In the genomic region with DNA sequence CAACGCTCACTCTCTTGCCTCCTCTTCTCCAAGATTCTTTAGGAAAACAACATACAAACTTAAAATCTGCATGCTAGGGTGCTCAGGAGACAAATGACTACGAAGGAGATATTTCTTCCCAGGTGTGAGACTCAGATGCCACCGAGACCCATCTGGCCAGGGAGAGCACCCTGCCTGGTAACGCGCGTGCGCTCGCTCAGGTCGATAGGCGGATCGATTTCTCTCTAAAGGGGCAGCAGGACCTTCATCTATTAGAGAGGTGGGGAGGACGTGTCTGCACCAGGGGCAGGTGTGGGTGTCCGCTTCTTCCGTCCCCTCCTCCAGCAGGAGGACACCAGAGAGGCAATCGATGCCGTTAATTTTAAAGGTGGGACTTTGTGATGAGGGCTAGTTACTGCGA, we compare ENCODE assay signal across 13 mouse cellular contexts. TPM values are rescaled to one million over a fixed set of nuclear protein-coding genes. Genes with fewer than 3 reads are reported as not detected.
DNase-seq lines count a peak whose midpoint lies in the region; ATAC-seq and TF ChIP-seq lines count a peak whose summit lies in the region.
"Had no signal": no experiment of that assay in that cellular context is flagged by ENCODE, and none has a peak within 500 bp of the region (broad histone marks: within the 10 kb centered on the region; RNA-seq: fewer than 3 reads in every experiment).

No protein-coding gene starts in this region.

- WGBS in forebrain, embryonic 11.5 days = 2% methylated on average over 17 of the region's 17 CpGs
- 3% methylated on average over 17 of the region's 17 CpGs for WGBS in forebrain, postnatal 0 days
- WGBS in kidney, postnatal 0 days = 2% methylated on average over 17 of the region's 17 CpGs
- 1% methylated on average over 17 of the region's 17 CpGs for WGBS in limb, embryonic 13.5 days

- ATAC-seq in forebrain, embryonic 11.5 days (replicated peaks; ENCODE audit: low FRiP score) = no peak
- ATAC-seq in forebrain, postnatal 0 days = no peak
- no peak for ATAC-seq in kidney, postnatal 0 days (replicated peaks; ENCODE audit: low FRiP score, low read depth)
- no peak for ATAC-seq in limb, embryonic 13.5 days (ENCODE audit: low FRiP score, low read depth)
- ATAC-seq in cerebellum, adult (ENCODE audit: insufficient number of reproducible peaks, low FRiP score, low TSS enrichment) = no peak
- ATAC-seq: liver, postnatal 0 days had no signal

- no peaks in the 10 kb centered on the region for H3K36me3 ChIP-seq in forebrain, embryonic 11.5 days (ENCODE audit: control insufficient read depth, insufficient read depth, low read length)
- H3K36me3 ChIP-seq in forebrain, postnatal 0 days (ENCODE audit: insufficient read depth) = no peaks in the 10 kb centered on the region
- no peaks in the 10 kb centered on the region for H3K36me3 ChIP-seq in kidney, postnatal 0 days (ENCODE audit: insufficient read depth, low read length)
- no peaks in the 10 kb centered on the region for H3K36me3 ChIP-seq in limb, embryonic 13.5 days

- H3K27me3 ChIP-seq in forebrain, embryonic 11.5 days (ENCODE audit: control insufficient read depth, insufficient read depth, low read length) = peaks cover 70% of the 10 kb centered on the region
- peaks cover 65% of the 10 kb centered on the region for H3K27me3 ChIP-seq in forebrain, postnatal 0 days (ENCODE audit: insufficient read depth, low read length)
- H3K27me3 ChIP-seq in kidney, postnatal 0 days (ENCODE audit: insufficient read depth, low read length) = peaks cover 55% of the 10 kb centered on the region
- H3K27me3 ChIP-seq in limb, embryonic 13.5 days = peaks cover 96% of the 10 kb centered on the region

- no peaks in the 10 kb centered on the region for H3K9me3 ChIP-seq in forebrain, embryonic 11.5 days (ENCODE audit: control insufficient read depth, low read length)
- H3K9me3 ChIP-seq in forebrain, postnatal 0 days (ENCODE audit: low read length) = no peaks in the 10 kb centered on the region
- H3K9me3 ChIP-seq in kidney, postnatal 0 days (replicated peaks; ENCODE audit: low read length) = no peaks in the 10 kb centered on the region
- no peaks in the 10 kb centered on the region for H3K9me3 ChIP-seq in limb, embryonic 13.5 days

- H3K4me2 ChIP-seq in forebrain, embryonic 11.5 days (ENCODE audit: low read depth, low read length, severe bottlenecking) = peak overlapping the region; percentile 37
- no peak overlapping the region for H3K4me2 ChIP-seq in forebrain, postnatal 0 days (ENCODE audit: low read depth)
- H3K4me2 ChIP-seq in kidney, postnatal 0 days (ENCODE audit: low read length) = peak overlapping the region; percentile 23
- peak overlapping the region; percentile 49 for H3K4me2 ChIP-seq in limb, embryonic 13.5 days (replicated peaks)

- H3K27ac ChIP-seq in forebrain, embryonic 11.5 days (ENCODE audit: low read depth, low read length) = no peak overlapping the region
- no peak overlapping the region for H3K27ac ChIP-seq in forebrain, postnatal 0 days (ENCODE audit: low read depth, low read length)
- no peak overlapping the region for H3K27ac ChIP-seq in kidney, postnatal 0 days
- no peak overlapping the region for H3K27ac ChIP-seq in limb, embryonic 13.5 days
- H3K27ac ChIP-seq: left cerebral cortex, adult 2 months; stomach, postnatal 0 days had no signal

- no peak overlapping the region for H3K4me3 ChIP-seq in forebrain, embryonic 11.5 days (ENCODE audit: low read depth, low read length)
- no peak overlapping the region for H3K4me3 ChIP-seq in forebrain, postnatal 0 days (ENCODE audit: low read depth, low read length)
- peak overlapping the region; percentile 9; the same call in 1 of the 2 replicates for H3K4me3 ChIP-seq in kidney, postnatal 0 days (replicated peaks; ENCODE audit: low read depth, low read length)
- H3K4me3 ChIP-seq in limb, embryonic 13.5 days = no peak overlapping the region
- H3K4me3 ChIP-seq: left cerebral cortex, adult 2 months had no signal

- no peak overlapping the region for H3K9ac ChIP-seq in forebrain, embryonic 11.5 days (ENCODE audit: low read length)
- H3K9ac ChIP-seq in forebrain, postnatal 0 days = no peak overlapping the region
- no peak overlapping the region for H3K9ac ChIP-seq in kidney, postnatal 0 days (ENCODE audit: low read depth, low read length)
- no peak overlapping the region for H3K9ac ChIP-seq in limb, embryonic 13.5 days
- H3K9ac ChIP-seq: liver, postnatal 0 days had no signal

- H3K4me1 ChIP-seq in forebrain, embryonic 11.5 days (replicated peaks; ENCODE audit: control insufficient read depth, insufficient read depth, low read length) = peaks cover 5% of the 10 kb centered on the region; the same call in 1 of the 2 replicates
- no peaks in the 10 kb centered on the region for H3K4me1 ChIP-seq in forebrain, postnatal 0 days (ENCODE audit: insufficient read depth)
- H3K4me1 ChIP-seq in kidney, postnatal 0 days (replicated peaks; ENCODE audit: insufficient read depth, low read length) = peaks cover 3% of the 10 kb centered on the region; the same call in 1 of the 2 replicates
- peaks cover 11% of the 10 kb centered on the region for H3K4me1 ChIP-seq in limb, embryonic 13.5 days

- no peak for TF ChIP-seq CTCF in forebrain, postnatal 0 days (IDR thresholded peaks at IDR 0.05; ENCODE audit: low read depth)
- TF ChIP-seq CTCF in kidney, postnatal 0 days (IDR thresholded peaks at IDR 0.05; ENCODE audit: low read depth) = no peak

- no peak for DNase-seq in forebrain, embryonic 11.5 days (ENCODE audit: low spot score)
- DNase-seq in forebrain, postnatal 0 days = no peak
- DNase-seq in kidney, postnatal 0 days (ENCODE audit: low spot score) = no peak
- DNase-seq in kidney, postnatal 14 days = no peak
- DNase-seq in B cell, adult 2 months = no peak
- no peak for DNase-seq in cerebellum, adult 8-10 months
- DNase-seq: kidney, adult 9 months; liver, postnatal 0 days had no signal

RNA-seq across cellular contexts. Expression of a gene that starts 7.7 kb away (rescaled TPM):
- not detected in 2 replicates for polyA plus RNA-seq in forebrain, embryonic 11.5 days (2014; fragmentation: Nextera tagmentation; extraction: Ambion mirVana)
- 0.05 and 0.46 TPM in 2 replicates for total RNA-seq in forebrain, postnatal 0 days (2014; rRNA removed)
- polyA plus RNA-seq in forebrain, postnatal 0 days (2015; fragmentation: Nextera tagmentation; extraction: Ambion mirVana) = not detected in 2 replicates
- polyA plus RNA-seq in kidney, postnatal 0 days (2015; fragmentation: Nextera tagmentation; extraction: Ambion mirVana) = 0.08 TPM in 1 of 2 replicates, not detected in the other
- not detected in 2 replicates for polyA plus RNA-seq in limb, embryonic 13.5 days (2015; fragmentation: Nextera tagmentation; extraction: Ambion mirVana)
- total RNA-seq: megakaryocyte-erythroid progenitor cell, adult 5-6 weeks had no signal
- polyA plus RNA-seq: liver, postnatal 0 days; stomach, postnatal 0 days had no signal
